Mouse (Mus musculus) ES-Bruce4 (cell line): Measurements from ENCODE around the gene Fabp6.

Experiments used
- CTCF ChIP-seq: IDR thresholded peaks from one replicate; pipeline ENCODE4 v1.8.1; 2011; ENCODE audit warnings: low read depth, low read length
- EP300 ChIP-seq: IDR thresholded peaks from 2 replicates; pipeline ENCODE4 v1.6.1; 2011; ENCODE audit warnings: low read depth, low read length; ENCODE audit not compliant: insufficient read depth
- POLR2A ChIP-seq: IDR thresholded peaks from one replicate; pipeline ENCODE4 v1.8.1; 2011; ENCODE audit warnings: low read length; ENCODE audit not compliant: insufficient read depth

DNA sequence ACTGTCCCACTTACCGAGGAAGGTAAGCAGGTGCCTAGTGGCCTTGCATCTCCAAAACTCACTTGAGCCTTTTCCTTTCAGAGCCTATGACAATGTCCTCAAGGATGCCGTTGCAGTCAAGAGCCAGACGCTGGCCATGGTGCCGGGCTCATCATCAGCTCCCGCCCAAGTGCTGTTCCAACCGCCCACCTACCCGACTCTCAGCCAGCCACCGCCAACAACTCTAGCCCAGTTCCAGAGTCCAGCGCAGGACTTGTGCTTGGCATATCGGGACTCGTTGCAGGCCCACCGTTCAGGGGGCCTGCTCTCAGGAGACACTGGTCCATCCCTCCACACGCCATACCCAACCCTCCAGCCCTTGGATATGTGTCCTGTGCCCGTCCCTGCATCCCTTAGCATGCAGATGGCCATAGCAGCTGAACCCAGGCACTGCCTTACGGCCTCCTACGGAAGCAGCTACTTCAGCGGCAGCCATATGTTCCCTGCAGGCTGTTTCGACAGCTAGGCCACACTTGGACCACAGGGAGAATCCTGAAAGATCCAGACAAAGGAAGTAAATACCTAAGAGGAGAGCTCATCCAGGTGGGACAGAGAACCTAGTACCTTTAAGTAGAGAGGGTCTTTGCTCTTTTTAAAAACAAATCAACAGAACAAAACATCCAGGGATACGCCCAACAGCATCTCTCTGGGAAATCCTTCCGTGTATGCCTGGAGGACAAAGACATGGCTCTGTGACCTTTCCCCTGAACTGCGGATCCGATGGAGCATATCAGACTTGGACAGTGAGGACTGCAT lies 15.9 kb downstream of the Fabp6 start:
- TF ChIP-seq CTCF: no peak
- no peak for TF ChIP-seq POLR2A
- TF ChIP-seq EP300: no peak; the same call in 1 of the 2 replicates
